Mouse (Mus musculus): Measurements from ENCODE around the gene Defb38.

Defb38 gene

DNA sequence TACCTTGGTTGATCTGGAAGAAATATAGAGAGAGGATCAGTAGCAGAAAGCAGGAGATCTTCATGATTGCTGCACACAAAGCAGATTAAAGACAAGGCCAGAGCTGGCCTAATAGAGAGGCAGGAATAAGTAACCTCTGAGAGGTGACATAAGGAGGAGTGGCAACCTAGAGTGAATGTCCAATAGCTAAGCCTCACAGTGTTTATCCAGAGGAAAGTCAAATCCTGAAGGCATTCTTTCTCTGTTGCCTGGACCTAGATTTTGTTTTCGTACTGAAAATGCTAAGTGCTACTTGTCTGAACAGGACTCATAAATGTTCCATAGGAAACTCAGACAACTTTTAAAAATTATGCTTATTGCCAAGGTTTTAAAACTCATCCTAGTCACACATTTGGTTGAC is at the start of gene Defb38:
Gene Defb38, minus strand, starts transcription at position 101 of the 400 bp plus-strand sequence.
- no peak for DNase-seq (ENCODE audit: low spot score in 2 of 2)

DNA sequence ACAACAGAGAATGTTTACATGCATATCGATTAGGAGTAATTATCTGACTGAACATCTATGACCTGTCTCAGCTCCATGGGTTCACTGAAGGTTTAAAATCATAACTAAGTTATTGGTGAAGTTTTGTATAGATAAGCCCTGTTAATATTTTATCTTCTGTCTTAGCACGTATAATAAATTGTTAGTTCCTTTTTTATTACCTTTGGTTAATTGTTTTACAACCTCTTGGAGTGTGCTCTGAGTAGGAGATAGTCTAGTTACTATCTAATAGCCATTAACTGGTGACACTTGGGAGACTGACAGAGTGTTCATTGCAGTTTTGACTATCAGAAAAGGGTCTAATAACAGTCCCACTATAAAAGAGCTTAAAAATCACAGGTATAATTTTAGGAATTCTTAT is 39.6 kb upstream of the Defb38 start:
- DNase-seq (ENCODE audit: low spot score in 2 of 2), result no peak

GRCm38 (mm10) chr8:19064710-19065109 is 38.3 kb upstream of the Defb38 start, which contains the start of gene Defb39:
TSS of gene Defb39 (minus strand) at chr8:19064810.
- DNase-seq (ENCODE audit: low spot score in 2 of 2), result no peak

GRCm38 (mm10) chr8:19062891-19063290 is 36.5 kb upstream of the Defb38 start:
- DNase-seq (ENCODE audit: low spot score in 2 of 2), result no peak

DNA sequence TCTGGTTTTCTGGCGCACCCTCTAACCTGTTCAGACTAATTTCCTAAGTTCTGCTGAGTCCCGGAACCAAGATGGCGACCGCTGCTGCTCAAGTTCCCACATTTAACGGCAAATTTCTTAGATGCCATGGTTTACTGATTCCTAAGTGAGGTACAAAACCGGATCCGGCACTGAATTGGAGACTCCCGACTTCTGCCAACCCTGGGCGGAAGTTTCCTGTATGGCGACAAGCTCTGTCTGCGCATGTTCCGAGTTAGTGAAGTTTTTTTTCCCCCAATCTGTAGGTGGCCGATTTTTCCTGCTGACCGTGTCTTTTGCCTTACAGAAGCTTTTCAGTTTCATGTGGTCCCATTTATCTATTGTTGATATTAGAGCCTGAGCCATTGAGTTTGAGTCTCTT is 18.9 kb upstream of the Defb38 start:
- DNase-seq (ENCODE audit: low spot score in 2 of 2), result no peak
